Mouse (Mus musculus) MEL-GATA-1-ER (cell line): Measurements from ENCODE around the gene Nadsyn1.

Source experiments
- DNase-seq: peaks from one replicate; pipeline ENCODE4 v3.0.0-alpha.2; 2012; ENCODE audit warnings: low read depth; ENCODE audit errors: extremely low read depth

Gene Nadsyn1

GRCm38 (mm10) chr7:143822375-143823265 is at the start of gene Nadsyn1, which contains the start of gene Dhcr7:
Gene Nadsyn1, minus strand, starts transcription at chr7:143822849.
Gene Dhcr7, plus strand, starts transcription at chr7:143823145.
- DNase-seq = peak; percentile 85

- DNase-seq = no peak
Observed at GRCm38 (mm10) chr7:143868874-143869273, 46.2 kb upstream of the Nadsyn1 start.

- no peak for DNase-seq
Observed at GRCm38 (mm10) chr7:143866538-143866937, 43.9 kb upstream of the Nadsyn1 start, which contains the start of gene Gm498. Gene Gm498, plus strand, starts transcription at chr7:143866838.

- no peak for DNase-seq
Observed at GRCm38 (mm10) chr7:143848768-143849482, 26.3 kb upstream of the Nadsyn1 start.

- DNase-seq = no peak
Observed at GRCm38 (mm10) chr7:143848127-143848767, 25.6 kb upstream of the Nadsyn1 start.

- no peak for DNase-seq
Observed at GRCm38 (mm10) chr7:143841301-143841700, 18.7 kb upstream of the Nadsyn1 start.

GRCm38 (mm10) chr7:143840121-143840520 is 17.5 kb upstream of the Nadsyn1 start:
- no peak for DNase-seq

- no peak for DNase-seq
Observed at GRCm38 (mm10) chr7:143837705-143838358, 15.2 kb upstream of the Nadsyn1 start.

GRCm38 (mm10) chr7:143834972-143835371 is 12.3 kb upstream of the Nadsyn1 start:
- no peak for DNase-seq

- DNase-seq = no peak
Observed at GRCm38 (mm10) chr7:143834316-143834715, 11.7 kb upstream of the Nadsyn1 start.

GRCm38 (mm10) chr7:143833581-143834190 is 11.0 kb upstream of the Nadsyn1 start:
- DNase-seq = no peak

- DNase-seq = no peak
Observed at GRCm38 (mm10) chr7:143832611-143833010, 10.0 kb upstream of the Nadsyn1 start.

- no peak for DNase-seq
Observed at GRCm38 (mm10) chr7:143832196-143832595, 9.5 kb upstream of the Nadsyn1 start.

- DNase-seq = no peak
Observed at GRCm38 (mm10) chr7:143830399-143830798, 7.8 kb upstream of the Nadsyn1 start.

GRCm38 (mm10) chr7:143829504-143830331 is 7.1 kb upstream of the Nadsyn1 start:
- DNase-seq = peak; percentile 95

- DNase-seq = no peak
Observed at GRCm38 (mm10) chr7:143826985-143827384, 4.3 kb upstream of the Nadsyn1 start.

GRCm38 (mm10) chr7:143823266-143823605 is 587 bp upstream of the Nadsyn1 start:
- no peak for DNase-seq

GRCm38 (mm10) chr7:143821241-143821640 is 1.4 kb downstream of the Nadsyn1 start:
- DNase-seq = no peak

GRCm38 (mm10) chr7:143819201-143819600 is 3.4 kb downstream of the Nadsyn1 start:
- no peak for DNase-seq

- peak; percentile 32 for DNase-seq
Observed at GRCm38 (mm10) chr7:143808909-143809308, 13.7 kb downstream of the Nadsyn1 start.
